Mouse (Mus musculus) cortical plate, adult 2 months (tissue): ENCODE measurements at regions not wholly inside any gene's neighbourhood (a gene's known extent, or its start where the extent isn't known, plus 50 kb on each side); places are given as distances from the start of the nearest gene placed in this dataset.

ENCODE experiments used
- H3K27ac ChIP-seq: fragments of 200-500 bp; 2 replicates; pipeline ENCODE4 v1.5.1; 2012; ENCODE audit warnings: low read length, control low read depth, inconsistent platforms; ENCODE audit not compliant: insufficient read depth
- H3K4me1 ChIP-seq: fragments of 200-500 bp; 2 replicates; pipeline ENCODE4 v1.6.1; 2011; ENCODE audit warnings: low read length; ENCODE audit not compliant: control insufficient read depth, insufficient read depth
- H3K4me3 ChIP-seq: fragments of 200-500 bp; 2 replicates; pipeline ENCODE4 v1.5.1; 2011; ENCODE audit warnings: mild to moderate bottlenecking, low read length, control low read depth; ENCODE audit not compliant: insufficient read depth
- CTCF ChIP-seq: fragments of 200-500 bp; IDR thresholded peaks from 2 replicates; pipeline ENCODE4 v1.5.1; 2011; ENCODE audit warnings: mild to moderate bottlenecking, control low read depth, low read length; ENCODE audit not compliant: insufficient read depth; ENCODE audit errors: extremely low read depth
- POLR2A ChIP-seq: fragments of 200-500 bp; IDR thresholded peaks from 2 replicates; pipeline ENCODE4 v1.6.1; 2011; ENCODE audit warnings: mild to moderate bottlenecking, low read length, control low read depth; ENCODE audit not compliant: insufficient read depth; ENCODE audit errors: extremely low read depth

DNA sequence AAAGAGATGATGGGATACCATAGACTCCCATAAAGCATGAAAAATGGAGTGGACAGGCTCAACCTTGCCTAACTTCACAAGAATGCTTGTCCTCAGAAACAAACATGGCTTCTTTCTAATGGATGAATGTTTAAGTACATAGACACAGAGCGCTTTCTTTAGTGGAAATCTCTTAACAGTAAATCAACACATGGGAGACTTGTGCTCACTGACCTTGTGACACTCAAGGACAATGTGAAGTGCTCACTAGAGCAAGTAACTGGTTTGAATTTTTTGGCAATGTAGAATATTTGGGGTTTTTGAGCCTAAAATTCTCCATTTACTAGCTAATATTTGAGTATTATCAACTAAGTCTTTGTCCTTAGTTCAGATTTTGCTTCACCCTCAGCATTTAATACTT is 88.0 kb downstream of the Tent5c start:
- TF ChIP-seq CTCF (no peak), POLR2A (no peak)
- Histone ChIP-seq H3K4me3 (no peak overlapping the region), H3K4me1 (no peaks in the 10 kb centered on the region), H3K27ac (no peak overlapping the region)

- Histone ChIP-seq H3K4me1 (no peaks in the 10 kb centered on the region), H3K27ac (no peak overlapping the region), H3K4me3 (no peak overlapping the region)
- TF ChIP-seq POLR2A (no peak), CTCF (no peak)
Measured at GRCm38 (mm10) chr3:100397491-100397890, 91.6 kb downstream of the Tent5c start.

- Histone ChIP-seq H3K4me3 (no peak overlapping the region), H3K27ac (no peak overlapping the region), H3K4me1 (no peaks in the 10 kb centered on the region)
- TF ChIP-seq CTCF (no peak), POLR2A (no peak)
Measured at GRCm38 (mm10) chr3:100394911-100395604, 94.1 kb downstream of the Tent5c start.

GRCm38 (mm10) chr3:100393956-100394355 is 95.2 kb downstream of the Tent5c start:
- no peaks in the 10 kb centered on the region for H3K4me1 ChIP-seq
- H3K4me3 ChIP-seq, result no peak overlapping the region
- no peak overlapping the region for H3K27ac ChIP-seq
- TF ChIP-seq CTCF (no peak), POLR2A (no peak)

- H3K4me1 ChIP-seq, result no peaks in the 10 kb centered on the region
- H3K4me3 ChIP-seq, result no peak overlapping the region
- no peak overlapping the region for H3K27ac ChIP-seq
- TF ChIP-seq CTCF, result no peak
- TF ChIP-seq POLR2A, result no peak
Measured at GRCm38 (mm10) chr3:100382181-100382580, 106.9 kb downstream of the Tent5c start.

- H3K4me3 ChIP-seq, result no peak overlapping the region
- TF ChIP-seq POLR2A (no peak), CTCF (no peak)
- no peaks in the 10 kb centered on the region for H3K4me1 ChIP-seq
- H3K27ac ChIP-seq, result no peak overlapping the region
Measured at GRCm38 (mm10) chr3:100381363-100381762, 107.8 kb downstream of the Tent5c start.

GRCm38 (mm10) chr3:100376162-100376561 is 113.0 kb downstream of the Tent5c start:
- no peak overlapping the region for H3K4me3 ChIP-seq
- no peak overlapping the region for H3K27ac ChIP-seq
- TF ChIP-seq CTCF (no peak), POLR2A (no peak)
- no peaks in the 10 kb centered on the region for H3K4me1 ChIP-seq

GRCm38 (mm10) chr3:100366884-100367840 is 122.0 kb downstream of the Tent5c start:
- no peak overlapping the region for H3K4me3 ChIP-seq
- peaks cover 2% of the 10 kb centered on the region; the same call in 1 of the 2 replicates for H3K4me1 ChIP-seq
- no peak for TF ChIP-seq CTCF
- no peak for TF ChIP-seq POLR2A
- no peak overlapping the region for H3K27ac ChIP-seq

- Histone ChIP-seq H3K4me3 (no peak overlapping the region), H3K27ac (no peak overlapping the region), H3K4me1 (peaks cover 2% of the 10 kb centered on the region; the same call in 1 of the 2 replicates)
- no peak for TF ChIP-seq CTCF
- no peak for TF ChIP-seq POLR2A
Measured at GRCm38 (mm10) chr3:100366447-100366846, 122.7 kb downstream of the Tent5c start.
